Mouse (Mus musculus): ENCODE results near the gene Phc3. TPM values are rescaled to one million over a fixed set of nuclear protein-coding genes. Genes with fewer than 3 reads are reported as not detected.

Phc3 gene
- polyA plus RNA-seq, 1 experiment from 2014 or later = 6.4 TPM

DNA sequence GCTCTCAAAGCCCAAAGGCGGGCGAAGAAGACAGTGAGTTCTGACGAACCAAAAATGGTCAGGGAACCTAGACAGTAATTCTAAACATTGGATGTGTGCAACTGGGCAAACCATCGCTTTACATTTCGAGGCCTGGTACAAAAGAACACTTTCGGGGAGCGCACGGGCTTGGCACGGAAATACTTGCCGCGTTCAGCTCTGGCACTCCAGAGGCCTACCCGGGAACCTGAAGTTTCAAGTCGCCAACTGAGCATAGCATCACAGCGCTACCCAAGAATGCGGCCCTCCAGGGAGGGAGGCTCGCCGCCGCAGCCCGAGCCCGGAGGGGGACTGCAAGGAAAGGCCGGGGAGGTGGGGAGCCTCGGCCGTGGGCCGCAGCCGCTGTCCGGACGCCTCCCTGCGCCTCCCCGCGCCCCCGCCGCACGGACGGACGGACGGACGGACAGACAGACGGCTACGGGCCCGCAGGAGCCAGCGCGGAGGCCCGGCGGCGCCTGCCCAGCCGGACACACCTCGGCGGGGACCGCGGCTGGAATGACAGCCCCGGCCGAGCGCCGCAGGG lies 603 bp downstream of the Phc3 start:
- Histone ChIP-seq H3K4me3 (peak overlapping the region; percentile 96), H3K27ac (peak overlapping the region; percentile 87), H3K4me1 (peaks cover 8% of the 10 kb centered on the region), H3K9me3 (replicated peaks) (no peaks in the 10 kb centered on the region), H3K9ac (peak overlapping the region; percentile 95), H3K27me3 (no peaks in the 10 kb centered on the region), H3K36me3 (ENCODE audit: poor library complexity, severe bottlenecking) (peaks cover 24% of the 10 kb centered on the region), H3K4me2 (peak overlapping the region; percentile 75)
- WGBS = under 1% methylated on average over 44 of the region's 54 CpGs
- ATAC-seq = peak; percentile 81

GRCm38 (mm10) chr3:30965644-30966043 lies 3.6 kb downstream of the Phc3 start:
- peaks cover 43% of the 10 kb centered on the region for H3K36me3 ChIP-seq (ENCODE audit: poor library complexity, severe bottlenecking)

DNA sequence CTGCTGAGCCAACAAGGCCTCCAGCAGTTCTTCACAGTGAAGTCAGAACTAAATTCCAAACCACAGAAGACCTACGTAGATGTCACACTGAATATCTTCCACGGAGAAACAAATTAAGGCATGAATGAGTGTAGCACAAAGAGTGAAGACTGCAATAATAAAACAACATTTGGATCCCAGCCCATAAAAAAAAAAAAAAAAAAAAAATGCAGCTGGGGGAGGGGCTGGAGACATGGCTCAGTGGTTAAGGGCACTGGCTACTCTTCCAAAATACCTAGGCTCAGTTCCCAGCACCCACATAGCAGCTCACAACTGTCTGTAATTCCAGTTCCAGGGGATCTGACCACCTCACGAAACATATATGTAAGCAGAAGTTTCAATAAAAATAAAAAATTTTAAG lies 5.0 kb downstream of the Phc3 start:
- ATAC-seq = no peak
- H3K4me3 ChIP-seq = no peak overlapping the region
- H3K9me3 ChIP-seq (replicated peaks) = no peaks in the 10 kb centered on the region
- 85% methylated on average over 3 of the region's 3 CpGs for WGBS
- no peaks in the 10 kb centered on the region for H3K27me3 ChIP-seq
- no peak overlapping the region for H3K4me2 ChIP-seq
- peaks cover 13% of the 10 kb centered on the region for H3K4me1 ChIP-seq
- H3K27ac ChIP-seq = no peak overlapping the region
- H3K9ac ChIP-seq = no peak overlapping the region
- peaks cover 56% of the 10 kb centered on the region for H3K36me3 ChIP-seq (ENCODE audit: poor library complexity, severe bottlenecking)

More at GRCm38 (mm10) chr3:30965644-30966043, 3.6 kb downstream of the Phc3 start:
- no peak for ATAC-seq
- Histone ChIP-seq H3K27ac (no peak overlapping the region), H3K9ac (no peak overlapping the region), H3K27me3 (no peaks in the 10 kb centered on the region), H3K9me3 (replicated peaks) (no peaks in the 10 kb centered on the region), H3K4me3 (no peak overlapping the region), H3K4me2 (no peak overlapping the region), H3K4me1 (peaks cover 8% of the 10 kb centered on the region)
- 96% methylated on average over 13 of the region's 13 CpGs for WGBS

DNA sequence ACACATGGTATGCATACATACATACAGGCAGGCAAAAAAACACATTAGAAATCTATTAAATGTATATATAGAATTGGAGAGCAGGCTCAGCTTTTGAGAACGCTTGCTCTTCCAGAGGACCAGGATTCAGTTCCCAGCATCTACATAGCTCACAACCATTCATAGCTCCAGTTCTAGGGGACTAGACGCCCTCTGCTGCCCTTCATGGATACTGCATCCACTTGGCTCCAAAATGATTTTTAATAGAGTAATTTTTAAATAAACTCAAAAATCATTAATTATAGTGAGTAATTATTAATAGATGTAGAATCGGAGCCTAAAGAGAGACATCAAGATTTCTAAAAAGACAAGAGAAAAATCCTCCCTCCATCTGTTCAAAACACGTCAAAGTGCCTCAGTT lies 6.1 kb downstream of the Phc3 start:
- Histone ChIP-seq H3K4me2 (no peak overlapping the region), H3K27ac (no peak overlapping the region)

DNA sequence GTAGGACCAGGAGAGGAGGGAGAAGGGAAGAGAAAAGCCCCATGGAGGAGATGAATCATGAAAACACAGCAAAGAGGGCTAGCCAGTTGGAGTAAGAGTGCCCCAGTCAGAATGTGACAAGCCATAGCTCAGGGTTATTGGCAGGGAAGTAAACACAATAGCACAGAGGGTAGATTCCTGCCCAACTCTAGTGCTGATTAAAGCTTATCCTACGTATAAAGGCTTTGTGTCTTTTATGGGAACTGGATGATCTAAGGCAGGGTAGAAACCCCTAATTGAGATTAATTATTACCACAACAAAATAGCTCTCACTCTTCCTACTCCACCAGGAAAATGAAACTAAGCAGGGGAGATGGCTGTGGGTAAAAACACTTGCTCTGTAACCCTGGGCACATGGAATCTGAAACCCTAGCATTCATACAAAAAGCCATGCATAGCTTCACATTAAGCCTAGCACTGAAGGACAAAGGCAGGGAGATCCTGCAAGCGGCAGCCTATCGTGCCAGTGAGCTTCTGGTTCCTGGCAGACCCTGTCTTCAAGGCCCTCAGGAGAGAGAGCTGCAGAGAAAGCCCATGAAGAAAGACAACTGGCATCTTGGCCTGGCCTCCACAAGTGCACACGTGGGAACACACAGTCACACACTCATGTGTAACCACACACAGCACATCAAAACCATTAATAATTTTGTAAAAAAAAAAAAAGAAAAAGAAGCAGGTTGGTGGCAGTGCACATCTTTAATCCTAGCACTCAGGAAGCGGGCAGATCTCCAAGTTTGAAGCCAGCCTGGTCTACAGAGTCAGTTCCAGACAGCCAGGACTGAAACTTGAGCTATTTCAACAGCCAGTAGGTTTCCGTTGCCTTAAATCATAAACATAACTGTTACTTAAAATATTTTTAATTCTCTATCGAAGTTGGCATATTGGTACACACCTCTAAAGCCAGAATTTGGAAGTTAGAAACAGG lies 9.1 kb downstream of the Phc3 start:
- Histone ChIP-seq H3K27ac (peak overlapping the region; percentile 48), H3K4me2 (no peak overlapping the region), H3K36me3 (ENCODE audit: poor library complexity, severe bottlenecking) (peaks cover 76% of the 10 kb centered on the region), H3K9me3 (replicated peaks) (no peaks in the 10 kb centered on the region), H3K9ac (no peak overlapping the region), H3K27me3 (no peaks in the 10 kb centered on the region), H3K4me3 (no peak overlapping the region), H3K4me1 (0 out of 2 replicates have a peak, but pooled peaks cover 4% of the 10 kb centered on the region)
- WGBS = 61% methylated on average over 7 of the region's 7 CpGs
- no peak for ATAC-seq

More for the DNA sequence above, 6.1 kb downstream of the Phc3 start:
- Histone ChIP-seq H3K4me1 (peaks cover 9% of the 10 kb centered on the region), H3K4me3 (no peak overlapping the region), H3K36me3 (ENCODE audit: poor library complexity, severe bottlenecking) (peaks cover 67% of the 10 kb centered on the region), H3K9me3 (replicated peaks) (no peaks in the 10 kb centered on the region), H3K27me3 (no peaks in the 10 kb centered on the region), H3K9ac (no peak overlapping the region)
- WGBS = 94% methylated on average over 4 of the region's 4 CpGs
- ATAC-seq = no peak

DNA sequence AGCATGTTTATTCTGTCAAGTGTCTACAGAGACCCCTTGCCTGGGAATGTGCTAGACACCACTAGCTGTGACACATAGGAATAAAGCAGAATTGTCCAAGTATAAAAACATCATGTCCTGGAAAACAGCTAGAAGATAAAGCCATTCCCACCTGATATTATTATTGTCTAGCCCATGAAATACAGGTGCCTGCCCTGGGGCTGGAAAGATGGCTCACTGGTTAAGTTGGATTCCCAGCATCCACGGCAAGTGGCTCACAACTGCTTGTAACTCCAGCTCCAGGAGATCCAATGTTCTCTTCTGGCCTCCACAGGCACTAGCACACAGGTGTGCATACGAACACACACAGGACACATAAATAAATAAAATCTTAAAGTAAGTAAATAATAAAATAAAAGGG lies 10.5 kb downstream of the Phc3 start:
- H3K27ac ChIP-seq = no peak overlapping the region
- H3K4me1 ChIP-seq = 0 out of 2 replicates have a peak, but pooled peaks cover 4% of the 10 kb centered on the region
- WGBS = 84% methylated on average over 2 of the region's 2 CpGs
- no peak overlapping the region for H3K9ac ChIP-seq
- no peak overlapping the region for H3K4me2 ChIP-seq
- ATAC-seq = no peak
- H3K4me3 ChIP-seq = no peak overlapping the region
- no peaks in the 10 kb centered on the region for H3K9me3 ChIP-seq (replicated peaks)
- peaks cover 78% of the 10 kb centered on the region for H3K36me3 ChIP-seq (ENCODE audit: poor library complexity, severe bottlenecking)
- no peaks in the 10 kb centered on the region for H3K27me3 ChIP-seq

DNA sequence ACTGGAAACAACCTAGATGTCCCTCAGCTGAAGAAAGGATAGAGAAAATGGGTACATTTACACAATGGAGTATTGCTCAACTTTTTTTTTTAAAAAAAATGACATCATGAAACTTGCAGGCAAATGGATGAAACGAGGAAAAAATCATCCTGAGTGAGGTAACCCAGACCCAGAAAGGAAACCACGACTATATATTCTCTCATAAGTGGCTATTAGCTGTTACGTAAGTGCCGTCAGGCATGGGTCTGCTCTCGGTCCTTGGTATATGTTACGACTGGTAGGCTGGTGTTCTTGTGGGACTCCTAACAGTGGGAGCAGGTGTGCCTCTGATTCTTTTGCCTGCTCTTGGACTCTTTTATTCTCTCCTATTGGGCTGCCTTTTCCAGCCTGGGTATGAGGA lies 12.9 kb downstream of the Phc3 start:
- Histone ChIP-seq H3K4me2 (no peak overlapping the region), H3K36me3 (ENCODE audit: poor library complexity, severe bottlenecking) (peaks cover 75% of the 10 kb centered on the region), H3K27ac (no peak overlapping the region), H3K9me3 (replicated peaks) (no peaks in the 10 kb centered on the region), H3K4me1 (0 out of 2 replicates have a peak, but pooled peaks cover 4% of the 10 kb centered on the region), H3K27me3 (no peaks in the 10 kb centered on the region), H3K4me3 (no peak overlapping the region), H3K9ac (no peak overlapping the region)
- ATAC-seq = no peak
- WGBS = 92% methylated on average over 6 of the region's 6 CpGs

DNA sequence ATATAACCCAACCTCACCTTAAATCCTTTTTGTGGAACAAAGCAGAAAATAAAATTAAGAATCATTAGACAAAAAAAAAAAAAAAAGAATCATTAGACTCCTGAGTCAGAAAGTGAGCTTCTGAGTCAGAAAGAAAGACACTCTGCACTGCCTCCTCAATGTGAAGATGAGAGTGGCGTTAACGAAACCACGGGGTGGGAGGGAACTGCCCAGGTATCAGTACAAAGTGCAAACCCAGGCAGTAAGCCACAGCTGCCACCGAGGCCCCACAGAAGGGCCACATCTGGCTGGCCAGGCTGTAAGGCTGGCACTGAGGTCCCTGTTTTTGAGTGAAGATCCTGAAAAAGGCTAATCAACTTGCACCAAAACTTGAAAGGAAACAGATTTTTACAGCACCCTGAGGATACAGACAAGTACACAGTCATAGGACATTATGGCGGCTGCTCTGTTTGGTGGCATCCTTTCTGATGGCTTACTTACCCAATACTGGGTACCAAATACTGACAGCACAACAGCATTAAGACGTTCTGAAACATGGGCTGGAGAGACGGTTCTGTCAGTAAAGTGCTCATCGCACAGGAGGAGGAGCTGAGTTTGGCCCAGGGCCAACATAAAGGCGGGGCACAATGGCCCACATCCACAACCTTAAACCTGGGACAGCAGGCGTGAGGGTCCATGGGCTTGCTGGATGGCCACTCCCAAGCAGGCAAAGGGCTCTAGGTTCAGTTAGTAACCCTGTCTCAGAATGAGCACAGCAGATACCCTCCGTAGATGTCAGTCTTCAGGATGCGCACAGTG lies 16.7 kb downstream of the Phc3 start:
- H3K4me3 ChIP-seq = no peak overlapping the region
- WGBS = 84% methylated on average over 12 of the region's 12 CpGs
- H3K9ac ChIP-seq = no peak overlapping the region
- H3K4me2 ChIP-seq = no peak overlapping the region
- H3K9me3 ChIP-seq (replicated peaks) = no peaks in the 10 kb centered on the region
- H3K36me3 ChIP-seq (ENCODE audit: poor library complexity, severe bottlenecking) = peaks cover 70% of the 10 kb centered on the region
- H3K4me1 ChIP-seq = no peaks in the 10 kb centered on the region
- no peaks in the 10 kb centered on the region for H3K27me3 ChIP-seq
- no peak for ATAC-seq
- no peak overlapping the region for H3K27ac ChIP-seq

GRCm38 (mm10) chr3:30951652-30952051 lies 17.6 kb downstream of the Phc3 start:
- H3K36me3 ChIP-seq (ENCODE audit: poor library complexity, severe bottlenecking) = peaks cover 68% of the 10 kb centered on the region
- WGBS = 81% methylated on average over 3 of the region's 3 CpGs

GRCm38 (mm10) chr3:30934384-30934783 lies 34.8 kb downstream of the Phc3 start:
- no peak overlapping the region for H3K4me3 ChIP-seq
- H3K9ac ChIP-seq = no peak overlapping the region
- H3K4me2 ChIP-seq = no peak overlapping the region
- peaks cover 31% of the 10 kb centered on the region for H3K36me3 ChIP-seq (ENCODE audit: poor library complexity, severe bottlenecking)
- no peak overlapping the region for H3K27ac ChIP-seq
- no peaks in the 10 kb centered on the region for H3K27me3 ChIP-seq
- no peak for ATAC-seq
- H3K4me1 ChIP-seq = no peaks in the 10 kb centered on the region
- no peaks in the 10 kb centered on the region for H3K9me3 ChIP-seq (replicated peaks)

More at GRCm38 (mm10) chr3:30951652-30952051, 17.6 kb downstream of the Phc3 start:
- ATAC-seq = no peak
- Histone ChIP-seq H3K9me3 (replicated peaks) (no peaks in the 10 kb centered on the region), H3K9ac (no peak overlapping the region), H3K27ac (no peak overlapping the region), H3K4me1 (no peaks in the 10 kb centered on the region), H3K4me2 (no peak overlapping the region), H3K4me3 (no peak overlapping the region), H3K27me3 (no peaks in the 10 kb centered on the region)

DNA sequence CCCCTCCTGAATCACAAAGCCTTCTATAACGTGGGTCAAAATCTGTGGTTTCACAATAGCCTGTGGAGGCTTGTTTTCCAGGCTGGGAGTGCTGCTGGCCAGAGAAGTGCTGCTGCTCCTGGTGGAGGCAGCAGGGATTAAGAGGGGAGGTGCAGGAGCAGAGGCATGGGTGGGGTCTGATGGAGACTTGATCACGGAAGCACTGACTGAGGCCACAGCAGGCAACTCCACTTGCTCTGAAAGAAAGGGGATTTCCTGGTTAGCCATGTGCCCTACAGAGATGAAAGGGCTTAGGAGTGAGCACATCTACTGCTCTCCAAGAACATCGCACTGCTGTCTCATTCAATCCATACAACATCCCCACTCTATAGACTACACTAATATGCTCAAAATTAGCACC lies 39.4 kb downstream of the Phc3 start:
- Histone ChIP-seq H3K4me1 (no peaks in the 10 kb centered on the region), H3K36me3 (ENCODE audit: poor library complexity, severe bottlenecking) (peaks cover 38% of the 10 kb centered on the region), H3K4me3 (no peak overlapping the region), H3K9ac (no peak overlapping the region), H3K27ac (no peak overlapping the region), H3K9me3 (replicated peaks) (no peaks in the 10 kb centered on the region), H3K4me2 (no peak overlapping the region), H3K27me3 (no peaks in the 10 kb centered on the region)
- no peak for ATAC-seq
- WGBS = 30% methylated on average over 3 of the region's 3 CpGs

GRCm38 (mm10) chr3:30927664-30928063 lies 41.6 kb downstream of the Phc3 start:
- Histone ChIP-seq H3K27ac (no peak overlapping the region), H3K4me3 (no peak overlapping the region), H3K9me3 (replicated peaks) (no peaks in the 10 kb centered on the region), H3K27me3 (no peaks in the 10 kb centered on the region), H3K4me1 (no peaks in the 10 kb centered on the region), H3K36me3 (ENCODE audit: poor library complexity, severe bottlenecking) (peaks cover 40% of the 10 kb centered on the region), H3K9ac (no peak overlapping the region), H3K4me2 (no peak overlapping the region)
- 97% methylated on average over 3 of the region's 3 CpGs for WGBS
- no peak for ATAC-seq

Data from forebrain, embryonic 13.5 days (tissue).